Mouse (Mus musculus): ENCODE measurements around the gene Rps6kb2. TPM values are rescaled to one million over a fixed set of nuclear protein-coding genes. Genes with fewer than 3 reads are reported as not detected.
A peak's percentile ranks its signal among the peaks of the same experiment; 100 is the strongest.

The Rps6kb2 gene
- total RNA-seq (2014; rRNA removed; ENCODE audit: low replicate concordance): 34.2 and 62.0 TPM in 2 replicates
- 32.9 and 35.2 TPM in 2 replicates for polyA plus RNA-seq (2015; fragmentation: Nextera tagmentation; extraction: Ambion mirVana)

GRCm38 (mm10) chr19:4162646-4163542 lies at the start of gene Rps6kb2:
TSS of gene Rps6kb2 (minus strand) at chr19:4163354.
- WGBS: 6% methylated on average over 42 of the region's 42 CpGs
- H3K36me3 ChIP-seq (replicated peaks; ENCODE audit: control insufficient read depth, insufficient read depth, low read length): peaks cover 44% of the 10 kb centered on the region

GRCm38 (mm10) chr19:4211891-4212588 lies 48.9 kb upstream of the Rps6kb2 start:
- TF ChIP-seq EP300 (IDR thresholded peaks at IDR 0.05; ENCODE audit: low read depth): no peak
- TF ChIP-seq CTCF (IDR thresholded peaks at IDR 0.05; ENCODE audit: low read depth): no peak
- 56% methylated on average over 4 of the region's 4 CpGs for WGBS
- Histone ChIP-seq H3K4me1 (ENCODE audit: control insufficient read depth, insufficient read depth) (peaks cover 16% of the 10 kb centered on the region), H3K4me2 (ENCODE audit: low read depth, low read length) (no peak overlapping the region), H3K9me3 (replicated peaks; ENCODE audit: control insufficient read depth, low read length) (no peaks in the 10 kb centered on the region), H3K36me3 (replicated peaks; ENCODE audit: control insufficient read depth, insufficient read depth, low read length) (no peaks in the 10 kb centered on the region), H3K27me3 (ENCODE audit: control insufficient read depth, insufficient read depth, low read length) (peaks cover 41% of the 10 kb centered on the region), H3K4me3 (ENCODE audit: low read depth, low read length) (no peak overlapping the region), H3K27ac (ENCODE audit: low read depth) (no peak overlapping the region), H3K9ac (replicated peaks; ENCODE audit: low read depth, low read length) (no peak overlapping the region)
- ATAC-seq (ENCODE audit: insufficient read depth, low read depth) (no peak), DNase-seq (ENCODE audit: low spot score) (no peak)

More at GRCm38 (mm10) chr19:4162646-4163542, at the start of gene Rps6kb2:
- no peaks in the 10 kb centered on the region for H3K27me3 ChIP-seq (ENCODE audit: control insufficient read depth, insufficient read depth, low read length)
- H3K4me3 ChIP-seq (ENCODE audit: low read depth, low read length): peak within 1 kb of the TSS; percentile 80
- TF ChIP-seq EP300 (IDR thresholded peaks at IDR 0.05; ENCODE audit: low read depth) (peak; percentile 64; the same call in 1 of the 2 replicates), CTCF (IDR thresholded peaks at IDR 0.05; ENCODE audit: low read depth) (no peak; the same call in 1 of the 2 replicates)
- H3K27ac ChIP-seq (ENCODE audit: low read depth): peak within 1 kb of the TSS; percentile 46
- H3K4me2 ChIP-seq (ENCODE audit: low read depth, low read length): peak within 1 kb of the TSS; percentile 81
- H3K9ac ChIP-seq (replicated peaks; ENCODE audit: low read depth, low read length): peak within 1 kb of the TSS; percentile 81
- no peaks in the 10 kb centered on the region for H3K9me3 ChIP-seq (replicated peaks; ENCODE audit: control insufficient read depth, low read length)
- H3K4me1 ChIP-seq (ENCODE audit: control insufficient read depth, insufficient read depth): peaks cover 7% of the 10 kb centered on the region
- DNase-seq (ENCODE audit: low spot score) (peak; percentile 97), ATAC-seq (ENCODE audit: insufficient read depth, low read depth) (peak; percentile 79)

DNA sequence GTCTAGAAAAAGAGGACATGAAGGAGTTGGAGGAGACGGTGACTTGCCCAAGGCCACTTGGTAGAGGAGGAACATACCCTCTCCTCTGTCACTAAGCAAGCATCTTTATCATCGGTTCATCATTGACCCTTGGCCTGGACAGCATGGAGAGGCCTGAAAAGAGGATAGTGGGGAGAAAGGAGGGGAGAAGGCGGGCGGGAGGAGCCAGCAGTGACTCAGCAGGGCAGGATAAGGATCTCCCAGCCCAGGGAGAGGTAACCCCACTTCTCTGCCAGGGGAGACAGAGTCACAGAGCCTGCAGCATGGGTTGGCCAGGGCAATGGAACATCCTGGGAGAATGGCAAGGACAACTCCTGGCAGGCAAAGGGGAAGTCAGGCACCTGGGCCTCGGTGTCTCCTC lies 45.4 kb upstream of the Rps6kb2 start:
- H3K36me3 ChIP-seq (replicated peaks; ENCODE audit: control insufficient read depth, insufficient read depth, low read length): no peaks in the 10 kb centered on the region
- TF ChIP-seq CTCF (IDR thresholded peaks at IDR 0.05; ENCODE audit: low read depth) (no peak), EP300 (IDR thresholded peaks at IDR 0.05; ENCODE audit: low read depth) (no peak)
- H3K27me3 ChIP-seq (ENCODE audit: control insufficient read depth, insufficient read depth, low read length): peaks cover 19% of the 10 kb centered on the region
- H3K27ac ChIP-seq (ENCODE audit: low read depth): no peak overlapping the region
- WGBS: 89% methylated on average over 5 of the region's 5 CpGs
- H3K4me2 ChIP-seq (ENCODE audit: low read depth, low read length): no peak overlapping the region
- peaks cover 3% of the 10 kb centered on the region; the same call in 1 of the 2 replicates for H3K4me1 ChIP-seq (ENCODE audit: control insufficient read depth, insufficient read depth)
- no peak overlapping the region for H3K4me3 ChIP-seq (ENCODE audit: low read depth, low read length)
- DNase-seq (ENCODE audit: low spot score): no peak
- ATAC-seq (ENCODE audit: insufficient read depth, low read depth): no peak
- H3K9me3 ChIP-seq (replicated peaks; ENCODE audit: control insufficient read depth, low read length): no peaks in the 10 kb centered on the region
- no peak overlapping the region for H3K9ac ChIP-seq (replicated peaks; ENCODE audit: low read depth, low read length)

DNA sequence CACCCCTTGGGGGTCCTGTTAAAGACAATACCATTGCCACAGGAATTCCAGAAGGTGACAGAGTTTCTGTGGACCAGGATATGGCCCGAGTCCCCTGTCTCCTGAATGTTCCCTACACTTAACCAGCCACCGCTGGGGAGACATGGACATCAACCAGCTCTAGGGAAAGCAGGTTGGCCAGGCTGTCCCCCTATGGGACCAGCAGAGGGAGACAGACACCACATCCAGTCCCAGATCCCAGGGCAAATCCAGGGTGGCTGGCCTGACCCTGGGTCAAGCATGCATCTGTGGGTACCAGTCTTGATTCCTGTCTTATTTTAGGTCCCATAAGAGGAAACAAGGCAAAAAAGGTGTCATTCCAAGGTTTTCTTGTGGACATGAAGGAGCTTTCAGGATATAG lies 43.8 kb upstream of the Rps6kb2 start:
- Histone ChIP-seq H3K4me1 (ENCODE audit: control insufficient read depth, insufficient read depth) (peaks cover 13% of the 10 kb centered on the region), H3K9ac (replicated peaks; ENCODE audit: low read depth, low read length) (no peak overlapping the region), H3K4me3 (ENCODE audit: low read depth, low read length) (no peak overlapping the region), H3K36me3 (replicated peaks; ENCODE audit: control insufficient read depth, insufficient read depth, low read length) (no peaks in the 10 kb centered on the region), H3K9me3 (replicated peaks; ENCODE audit: control insufficient read depth, low read length) (no peaks in the 10 kb centered on the region), H3K27me3 (ENCODE audit: control insufficient read depth, insufficient read depth, low read length) (peaks cover 6% of the 10 kb centered on the region; the same call in 1 of the 2 replicates), H3K4me2 (ENCODE audit: low read depth, low read length) (no peak overlapping the region), H3K27ac (ENCODE audit: low read depth) (no peak overlapping the region)
- WGBS: 0% methylated on average over 2 of the region's 2 CpGs
- TF ChIP-seq EP300 (IDR thresholded peaks at IDR 0.05; ENCODE audit: low read depth) (no peak), CTCF (IDR thresholded peaks at IDR 0.05; ENCODE audit: low read depth) (peak; percentile 96)
- ATAC-seq (ENCODE audit: insufficient read depth, low read depth) (peak; percentile 73), DNase-seq (ENCODE audit: low spot score) (peak; percentile 69)

DNA sequence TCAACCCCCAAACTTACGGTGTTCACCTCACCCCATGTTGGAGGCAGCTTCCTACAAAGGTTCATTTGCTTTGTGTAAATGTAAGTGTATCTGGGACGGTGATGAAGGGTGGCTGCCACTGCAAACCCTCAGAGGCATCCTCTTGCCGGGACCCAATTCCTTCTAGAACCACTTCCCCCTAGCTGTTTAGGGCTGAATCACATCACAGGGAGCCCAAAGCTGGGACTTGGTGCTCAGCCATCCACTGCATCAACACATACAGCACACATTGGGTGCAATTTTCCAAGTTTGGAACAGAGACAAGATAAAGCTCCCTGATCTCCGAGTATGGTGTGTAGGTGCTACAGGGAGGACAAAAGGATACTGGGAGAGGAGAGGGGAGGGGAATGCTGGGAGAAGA lies 41.7 kb upstream of the Rps6kb2 start:
- no peaks in the 10 kb centered on the region for H3K9me3 ChIP-seq (replicated peaks; ENCODE audit: control insufficient read depth, low read length)
- no peak for DNase-seq (ENCODE audit: low spot score)
- TF ChIP-seq EP300 (IDR thresholded peaks at IDR 0.05; ENCODE audit: low read depth) (no peak), CTCF (IDR thresholded peaks at IDR 0.05; ENCODE audit: low read depth) (no peak)
- peaks cover 21% of the 10 kb centered on the region for H3K4me1 ChIP-seq (ENCODE audit: control insufficient read depth, insufficient read depth)
- no peak overlapping the region for H3K27ac ChIP-seq (ENCODE audit: low read depth)
- WGBS: 49% methylated on average over 4 of the region's 4 CpGs
- H3K4me3 ChIP-seq (ENCODE audit: low read depth, low read length): no peak overlapping the region
- no peak overlapping the region for H3K4me2 ChIP-seq (ENCODE audit: low read depth, low read length)
- no peak for ATAC-seq (ENCODE audit: insufficient read depth, low read depth)
- H3K9ac ChIP-seq (replicated peaks; ENCODE audit: low read depth, low read length): no peak overlapping the region
- H3K27me3 ChIP-seq (ENCODE audit: control insufficient read depth, insufficient read depth, low read length): no peaks in the 10 kb centered on the region
- peaks cover 4% of the 10 kb centered on the region; the same call in 1 of the 2 replicates for H3K36me3 ChIP-seq (replicated peaks; ENCODE audit: control insufficient read depth, insufficient read depth, low read length)
